In the genomic region with DNA sequence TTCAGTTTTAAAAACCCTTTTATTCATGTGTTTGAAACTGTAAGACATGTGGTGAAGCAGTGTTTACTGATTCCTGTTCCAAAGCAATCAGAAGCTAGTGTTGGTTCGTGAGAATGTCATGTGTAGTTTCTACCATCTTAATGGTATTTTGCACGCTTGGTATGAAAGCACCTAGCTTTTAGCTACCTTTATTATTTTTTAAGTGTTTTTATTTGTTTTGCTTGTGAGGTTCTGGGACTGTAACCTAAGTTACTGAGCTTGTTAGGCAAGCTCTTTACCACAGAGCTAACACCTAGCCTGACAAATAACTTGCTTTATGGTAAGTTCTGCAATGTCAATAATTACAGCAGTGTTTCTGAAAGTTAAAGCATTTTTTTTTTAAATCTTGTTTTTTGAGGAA, we compare ENCODE assay signal across 8 mouse cellular contexts. TPM values are rescaled to one million over a fixed set of nuclear protein-coding genes. Genes with fewer than 3 reads are reported as not detected.
A peak's percentile ranks its signal among the peaks of the same experiment; 100 is the strongest.
DNase-seq lines count a peak whose midpoint lies in the region; ATAC-seq lines count a peak whose summit lies in the region.

No protein-coding gene starts in this region.

- no peak for ATAC-seq in liver, embryonic 11.5 days (replicated peaks; ENCODE audit: low FRiP score)
- no peak for ATAC-seq in embryonic facial prominence, embryonic 11.5 days (replicated peaks; ENCODE audit: insufficient number of reproducible peaks, low FRiP score, low TSS enrichment, low read depth)
- no peak for ATAC-seq in intestine, embryonic 14.5 days (replicated peaks; ENCODE audit: low FRiP score, low TSS enrichment, low read depth)
- no peak for ATAC-seq in neural tube, embryonic 12.5 days (ENCODE audit: low FRiP score, low read depth)
- no peak for ATAC-seq in cerebellum, adult (ENCODE audit: insufficient number of reproducible peaks, low FRiP score, low TSS enrichment)
- no peak for ATAC-seq in CD4-positive, CD25-positive, alpha-beta regulatory T cell, adult 4 months

- H3K4me3 ChIP-seq in liver, embryonic 11.5 days (ENCODE audit: low read depth, low read length) = peak overlapping the region; percentile 73
- peak overlapping the region; percentile 81 for H3K4me3 ChIP-seq in embryonic facial prominence, embryonic 11.5 days (ENCODE audit: low read depth, low read length)
- peak overlapping the region; percentile 70 for H3K4me3 ChIP-seq in intestine, embryonic 14.5 days (ENCODE audit: low read depth, low read length)
- peak overlapping the region; percentile 83; the same call in 1 of the 2 replicates for H3K4me3 ChIP-seq in neural tube, embryonic 12.5 days

- WGBS in liver, embryonic 11.5 days = 43% methylated on average over 2 of the region's 2 CpGs
- 51% methylated on average over 2 of the region's 2 CpGs for WGBS in embryonic facial prominence, embryonic 11.5 days
- WGBS in intestine, embryonic 14.5 days = 51% methylated on average over 2 of the region's 2 CpGs
- WGBS in neural tube, embryonic 12.5 days = 55% methylated on average over 2 of the region's 2 CpGs

- H3K27ac ChIP-seq in liver, embryonic 11.5 days (ENCODE audit: low read depth, low read length) = no peak overlapping the region
- no peak overlapping the region for H3K27ac ChIP-seq in embryonic facial prominence, embryonic 11.5 days (replicated peaks; ENCODE audit: low read depth, low read length)
- H3K27ac ChIP-seq in intestine, embryonic 14.5 days (ENCODE audit: low read depth) = no peak overlapping the region
- H3K27ac ChIP-seq in neural tube, embryonic 12.5 days = no peak overlapping the region

- H3K9ac ChIP-seq in liver, embryonic 11.5 days (ENCODE audit: low read depth, low read length) = peak overlapping the region; percentile 95; the same call in 1 of the 2 replicates
- H3K9ac ChIP-seq in embryonic facial prominence, embryonic 11.5 days (replicated peaks; ENCODE audit: low read length) = no peak overlapping the region
- H3K9ac ChIP-seq in intestine, embryonic 14.5 days (ENCODE audit: low read length) = no peak overlapping the region
- H3K9ac ChIP-seq in neural tube, embryonic 12.5 days = no peak overlapping the region

- DNase-seq in liver, embryonic 11.5 days (ENCODE audit: low spot score) = no peak
- no peak for DNase-seq in liver
- DNase-seq in embryonic facial prominence, embryonic 11.5 days (ENCODE audit: low spot score) = no peak
- no peak for DNase-seq in intestine, embryonic 14.5 days (ENCODE audit: low spot score)
- DNase-seq in kidney, adult 11 months = no peak

- H3K4me2 ChIP-seq in liver, embryonic 11.5 days = peak overlapping the region; percentile 74
- peak overlapping the region; percentile 55; the same call in 1 of the 2 replicates for H3K4me2 ChIP-seq in embryonic facial prominence, embryonic 11.5 days (ENCODE audit: low read depth, low read length)
- H3K4me2 ChIP-seq in intestine, embryonic 14.5 days (ENCODE audit: low read length) = peak overlapping the region; percentile 76
- H3K4me2 ChIP-seq in neural tube, embryonic 12.5 days (replicated peaks) = peak overlapping the region; percentile 72

- no peaks in the 10 kb centered on the region for H3K9me3 ChIP-seq in liver, embryonic 11.5 days (ENCODE audit: control insufficient read depth, low read length)
- H3K9me3 ChIP-seq in embryonic facial prominence, embryonic 11.5 days (replicated peaks; ENCODE audit: control insufficient read depth, low read length) = no peaks in the 10 kb centered on the region
- no peaks in the 10 kb centered on the region for H3K9me3 ChIP-seq in intestine, embryonic 14.5 days (ENCODE audit: control insufficient read depth, low read length)
- H3K9me3 ChIP-seq in neural tube, embryonic 12.5 days = no peaks in the 10 kb centered on the region

- no peaks in the 10 kb centered on the region for H3K36me3 ChIP-seq in liver, embryonic 11.5 days (ENCODE audit: control insufficient read depth, insufficient read depth, low read length)
- no peaks in the 10 kb centered on the region for H3K36me3 ChIP-seq in embryonic facial prominence, embryonic 11.5 days (replicated peaks; ENCODE audit: control insufficient read depth, insufficient read depth, low read depth, low read length)
- no peaks in the 10 kb centered on the region for H3K36me3 ChIP-seq in intestine, embryonic 14.5 days (ENCODE audit: control insufficient read depth, insufficient read depth, low read length)
- no peaks in the 10 kb centered on the region for H3K36me3 ChIP-seq in neural tube, embryonic 12.5 days

- peaks cover 20% of the 10 kb centered on the region for H3K4me1 ChIP-seq in liver, embryonic 11.5 days (replicated peaks; ENCODE audit: control insufficient read depth, insufficient read depth, low read length)
- H3K4me1 ChIP-seq in embryonic facial prominence, embryonic 11.5 days (ENCODE audit: control insufficient read depth, insufficient read depth, low read length) = no peaks in the 10 kb centered on the region
- H3K4me1 ChIP-seq in intestine, embryonic 14.5 days (replicated peaks; ENCODE audit: control insufficient read depth, insufficient read depth, low read length) = peaks cover 20% of the 10 kb centered on the region
- H3K4me1 ChIP-seq in neural tube, embryonic 12.5 days = peaks cover 15% of the 10 kb centered on the region

- no peaks in the 10 kb centered on the region for H3K27me3 ChIP-seq in liver, embryonic 11.5 days (replicated peaks; ENCODE audit: control insufficient read depth, insufficient read depth, low read length)
- no peaks in the 10 kb centered on the region for H3K27me3 ChIP-seq in embryonic facial prominence, embryonic 11.5 days (ENCODE audit: control insufficient read depth, insufficient read depth, low read length)
- no peaks in the 10 kb centered on the region for H3K27me3 ChIP-seq in intestine, embryonic 14.5 days (replicated peaks; ENCODE audit: control insufficient read depth, insufficient read depth, low read length)
- H3K27me3 ChIP-seq in neural tube, embryonic 12.5 days (replicated peaks) = no peaks in the 10 kb centered on the region

RNA-seq across cellular contexts. Expression of gene Znrf2, which starts 1.7 kb away (rescaled TPM):
- 3.9 and 4.1 TPM in 2 replicates for polyA plus RNA-seq in liver, embryonic 11.5 days (2014; fragmentation: Nextera tagmentation; extraction: Ambion mirVana)
- polyA plus RNA-seq in embryonic facial prominence, embryonic 11.5 days (2014; fragmentation: Nextera tagmentation; extraction: Ambion mirVana) = 2.2 and 2.3 TPM in 2 replicates
- polyA plus RNA-seq in intestine, embryonic 14.5 days (2014; fragmentation: Nextera tagmentation; extraction: Ambion mirVana) = 5.4 and 6.3 TPM in 2 replicates
- 4.4 and 4.7 TPM in 2 replicates for polyA plus RNA-seq in neural tube, embryonic 12.5 days (2016; fragmentation: Nextera tagmentation; extraction: Ambion mirVana)
- 10 to 100 TPM; 22.9 to 26.1 TPM for polyA plus RNA-seq in CD4-positive, CD25-positive, alpha-beta regulatory T cell, adult 4 months (2017; shearing (Covaris generic))
